Mouse (Mus musculus) ovary, postnatal 14 days (tissue): ENCODE data around the gene Ptpa.

Experiments
- DNase-seq: peaks from one replicate; pipeline ENCODE4 v3.0.0; 2022; ENCODE audit warnings: low spot score

The Ptpa gene

GRCm38 (mm10) chr2:30415936-30416648 lies at the start of gene Ptpa:
Gene Ptpa, plus strand, starts transcription at chr2:30416039.
- DNase-seq = peak; percentile 90

DNA sequence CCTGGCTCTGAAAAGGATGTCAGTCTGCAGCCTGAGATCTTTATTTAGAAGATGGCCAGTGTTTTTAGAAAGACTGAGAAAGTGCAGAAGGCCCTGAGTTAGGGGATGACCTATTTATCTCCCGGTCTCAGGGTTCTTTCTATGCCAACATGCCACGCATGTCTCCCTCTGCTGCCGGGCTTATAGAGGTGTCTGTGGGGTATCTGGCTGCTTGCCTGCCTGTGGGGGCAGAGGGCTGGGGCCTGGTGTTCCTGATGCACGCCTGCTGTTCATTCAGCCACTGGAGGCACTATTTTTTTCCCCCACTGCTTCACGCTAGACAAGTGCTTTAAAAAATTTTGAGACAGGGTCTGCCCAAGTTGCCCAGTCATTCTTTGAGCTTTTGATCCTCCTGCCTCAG lies 49.6 kb upstream of the Ptpa start:
- DNase-seq = no peak

DNA sequence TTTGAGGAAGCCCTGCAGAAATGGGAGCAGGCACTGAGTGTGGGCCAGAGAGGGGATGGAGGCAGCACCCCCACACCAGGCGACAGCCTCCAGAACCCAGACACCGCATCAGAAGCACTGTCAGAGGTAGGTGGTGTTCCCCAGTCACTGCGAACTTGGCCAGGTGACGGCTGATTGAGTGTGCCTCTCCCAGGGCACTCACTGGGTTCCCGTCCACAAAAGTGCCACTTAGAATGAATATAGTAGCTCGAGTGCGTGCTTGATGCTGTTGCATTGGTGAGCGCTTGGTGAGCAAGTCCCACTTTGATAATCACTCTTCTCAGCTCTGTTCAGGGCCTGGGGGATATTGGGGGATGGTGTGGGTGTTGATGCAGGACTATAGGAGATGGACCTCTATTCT lies 44.3 kb upstream of the Ptpa start:
- DNase-seq = no peak

DNA sequence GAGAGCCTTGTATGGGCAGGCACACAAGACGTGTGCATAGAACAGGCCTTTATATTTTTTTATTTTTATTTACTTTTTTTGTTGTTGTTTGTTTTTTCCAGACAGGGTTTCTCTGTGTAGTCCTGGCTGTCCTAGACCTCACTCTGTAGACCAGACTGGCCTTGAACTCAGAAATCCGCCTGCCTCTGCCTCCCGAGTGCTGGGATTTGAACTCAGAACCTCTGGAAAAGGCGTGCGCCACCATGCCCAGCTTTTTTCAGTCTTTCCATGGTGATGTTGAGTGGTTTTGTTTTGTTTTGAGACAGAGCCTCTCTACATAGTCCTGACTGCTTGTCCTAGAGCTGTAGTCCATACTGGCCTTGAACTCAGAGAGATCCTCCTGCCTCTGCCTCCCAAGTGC lies 43.1 kb upstream of the Ptpa start:
- no peak for DNase-seq

DNA sequence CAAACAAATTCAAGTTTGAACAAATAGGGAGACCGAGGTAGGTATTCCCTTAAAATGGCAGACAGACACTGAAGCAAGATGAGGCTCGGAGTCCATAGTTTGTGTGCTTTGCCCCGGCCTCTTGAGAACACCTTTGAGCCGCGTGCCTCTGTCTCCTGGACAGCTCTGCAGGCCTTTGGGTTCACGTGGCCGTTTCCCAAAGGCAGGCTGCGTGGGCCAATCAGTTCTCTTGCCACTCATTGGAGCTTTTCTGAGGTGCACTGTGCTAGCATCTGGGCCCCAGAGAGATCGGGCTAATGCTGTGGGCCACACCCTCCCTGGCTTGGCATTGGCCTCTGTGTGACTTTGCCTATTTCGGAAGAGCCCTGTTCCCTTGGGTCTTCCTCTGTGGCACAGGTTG lies 39.9 kb upstream of the Ptpa start:
- DNase-seq = no peak

DNA sequence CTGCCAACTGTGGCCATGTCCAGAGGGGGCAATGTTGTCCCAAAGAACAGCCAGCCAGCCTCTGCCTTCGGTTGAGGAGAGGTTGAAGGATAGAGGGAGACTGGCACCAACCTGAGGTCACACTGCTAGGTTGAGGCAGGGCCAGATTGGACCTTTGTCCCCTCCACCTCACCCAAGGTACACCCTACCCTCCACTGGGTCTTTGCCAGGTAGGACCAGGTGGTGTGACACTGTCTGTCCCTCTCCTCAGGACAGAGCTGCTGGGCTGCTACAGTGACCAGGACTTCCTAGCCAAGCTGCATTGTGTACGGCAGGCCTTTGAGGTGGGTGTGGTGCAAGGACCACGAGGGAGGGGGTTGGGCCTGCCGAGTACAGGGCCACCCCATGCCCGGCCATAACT lies 38.1 kb upstream of the Ptpa start:
- no peak for DNase-seq

GRCm38 (mm10) chr2:30379307-30379706 lies 36.5 kb upstream of the Ptpa start:
- DNase-seq = no peak

GRCm38 (mm10) chr2:30380564-30381376 lies 35.1 kb upstream of the Ptpa start:
- no peak for DNase-seq

GRCm38 (mm10) chr2:30381377-30381725 lies 34.5 kb upstream of the Ptpa start:
- DNase-seq = no peak

- DNase-seq = no peak
Observed at GRCm38 (mm10) chr2:30384814-30385213, 31.0 kb upstream of the Ptpa start.

- DNase-seq = no peak
Observed at GRCm38 (mm10) chr2:30385591-30385990, 30.2 kb upstream of the Ptpa start.

DNA sequence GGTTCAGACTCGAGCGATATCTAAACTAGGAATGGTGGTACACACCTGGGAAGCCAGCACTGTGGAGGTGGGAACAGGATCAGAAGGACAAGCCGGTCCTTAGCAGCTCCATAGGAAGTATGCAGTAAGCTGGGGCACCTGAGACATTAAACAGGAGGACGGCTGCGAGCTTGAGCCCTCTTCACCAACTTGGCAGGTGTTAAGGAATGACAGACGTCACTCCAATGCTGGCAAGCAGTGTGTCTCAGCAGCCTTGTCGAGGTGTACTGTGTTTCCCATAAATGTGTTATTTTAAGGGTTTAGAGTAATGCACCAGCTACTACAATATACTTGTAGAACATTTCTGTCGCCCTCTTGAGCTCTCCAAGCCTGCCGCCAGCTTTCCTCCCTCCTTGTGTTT lies 28.9 kb upstream of the Ptpa start:
- no peak for DNase-seq

GRCm38 (mm10) chr2:30389000-30389399 lies 26.8 kb upstream of the Ptpa start:
- no peak for DNase-seq

DNA sequence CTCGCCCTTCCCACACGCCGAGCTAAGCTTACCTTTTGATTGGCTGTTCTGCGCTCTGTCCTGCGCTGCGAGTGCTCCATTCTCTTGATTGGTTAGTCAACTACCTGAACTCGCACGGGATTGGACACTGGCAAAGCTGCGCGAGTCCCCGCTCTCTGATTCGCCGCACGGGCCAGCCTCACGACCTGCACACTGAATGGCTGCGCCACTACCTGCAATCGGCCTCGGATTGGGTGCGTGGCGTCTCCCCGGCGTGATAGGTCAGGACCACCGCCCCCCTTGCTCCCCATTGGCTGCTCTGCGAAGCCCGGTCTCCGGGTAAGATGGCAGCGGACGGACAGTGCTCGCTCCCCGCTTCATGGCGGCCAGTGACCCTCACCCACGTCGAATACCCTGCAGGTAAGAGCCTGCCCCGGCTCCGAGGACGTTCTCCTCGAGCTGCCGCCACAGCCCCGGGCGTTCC lies 23.7 kb upstream of the Ptpa start, which contains the start of gene Dolpp1:
Dolpp1 (plus strand) TSS at position 141 of the 463 bp plus-strand sequence.
- peak; percentile 93 for DNase-seq

GRCm38 (mm10) chr2:30392577-30393369 lies 23.1 kb upstream of the Ptpa start:
- DNase-seq = peak; percentile 51

GRCm38 (mm10) chr2:30393370-30393656 lies 22.5 kb upstream of the Ptpa start:
- no peak for DNase-seq

DNA sequence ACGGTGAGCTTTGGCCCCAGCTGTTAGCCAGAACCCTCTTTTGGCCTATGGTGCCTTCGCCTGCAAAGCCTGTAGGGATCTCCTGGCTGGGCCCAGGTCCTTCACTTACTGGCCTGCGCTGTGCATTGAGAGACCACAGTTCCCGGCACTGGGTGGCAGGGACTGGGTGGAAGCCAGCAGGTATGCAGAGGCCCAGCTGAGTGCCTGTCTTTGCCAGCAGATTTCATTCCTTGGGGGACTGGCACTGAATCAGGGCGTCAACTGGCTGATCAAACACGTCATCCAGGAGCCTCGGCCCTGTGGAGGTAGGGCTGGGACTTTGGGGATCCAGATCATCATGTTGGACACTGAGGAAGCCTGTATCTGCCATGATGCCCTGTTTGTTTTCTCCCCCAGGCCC lies 20.1 kb upstream of the Ptpa start:
- DNase-seq = no peak

DNA sequence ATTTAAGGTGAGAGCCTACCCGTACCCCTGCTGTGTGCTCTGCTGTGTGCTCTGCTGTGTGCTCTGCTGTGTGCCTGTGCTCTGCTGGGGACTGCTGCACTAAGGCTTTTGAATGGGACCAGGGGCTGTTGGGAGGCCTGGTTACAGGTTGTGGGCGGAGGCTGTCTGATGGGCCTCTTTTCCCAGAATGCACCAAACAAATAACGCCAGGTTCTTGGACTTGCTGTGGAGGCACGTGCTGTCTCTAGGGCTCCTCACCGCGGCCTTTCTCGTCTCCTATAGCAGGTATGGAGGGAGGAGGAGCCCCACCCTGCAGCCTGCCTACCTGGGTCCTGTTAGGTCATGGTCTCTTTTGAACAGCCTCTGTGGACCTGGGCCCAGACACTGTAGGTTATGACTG lies 19.6 kb upstream of the Ptpa start:
- no peak for DNase-seq

- DNase-seq = no peak
Observed at GRCm38 (mm10) chr2:30397986-30398512, 17.8 kb upstream of the Ptpa start.

DNA sequence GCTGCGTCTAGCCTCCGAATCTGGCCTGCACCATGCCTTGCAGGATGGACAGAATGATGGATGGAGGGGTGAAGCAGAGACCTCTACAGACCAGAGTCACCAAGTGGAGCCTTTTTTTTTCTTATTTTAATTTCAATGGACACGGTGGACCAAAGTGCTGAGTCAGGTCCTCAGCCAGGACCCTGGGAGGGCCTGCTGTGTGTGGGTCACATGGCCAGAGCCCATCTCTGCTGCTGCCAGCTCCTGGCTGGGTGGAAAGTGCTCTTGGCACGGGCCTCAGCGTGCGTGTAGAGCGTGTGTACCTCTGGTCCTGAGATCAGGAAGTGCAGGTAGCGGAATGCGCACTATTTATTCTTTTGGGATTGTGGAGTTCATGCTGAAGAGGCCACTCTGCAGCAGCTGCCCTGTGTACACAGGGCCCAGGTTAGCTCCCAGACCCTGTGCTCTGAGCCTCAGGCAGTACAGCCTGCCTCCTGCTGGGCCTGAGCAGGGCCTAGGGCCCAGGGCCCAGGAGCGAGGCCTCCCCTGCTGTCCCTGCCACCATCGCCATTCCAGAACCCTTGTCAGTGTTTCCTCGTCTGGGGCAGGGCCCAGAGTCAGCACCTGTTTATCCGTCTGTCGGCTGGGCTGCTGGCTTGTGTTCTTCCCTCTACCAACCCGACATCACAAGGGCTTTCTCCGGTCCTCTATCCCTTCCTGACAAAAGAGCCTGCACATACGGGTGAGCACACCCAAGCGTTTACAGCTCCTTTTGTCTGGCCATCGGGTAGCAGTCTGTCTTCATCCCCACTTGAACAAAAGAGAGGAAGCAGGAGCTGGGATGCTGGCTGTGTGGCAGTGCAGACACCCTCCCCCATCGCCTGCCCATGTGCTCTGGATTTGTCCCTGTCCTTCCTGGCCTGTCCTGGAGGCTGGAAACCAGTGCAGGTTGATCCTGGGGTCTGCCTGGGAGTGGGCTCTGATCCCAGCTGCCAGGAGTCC lies 16.4 kb upstream of the Ptpa start:
- DNase-seq = no peak

GRCm38 (mm10) chr2:30401581-30401980 lies 14.3 kb upstream of the Ptpa start:
- no peak for DNase-seq
